Mouse (Mus musculus) layer of hippocampus, postnatal 10 days (tissue): ENCODE measurements around the gene Pfn1. TPM values are rescaled to one million over a fixed set of nuclear protein-coding genes. Genes with fewer than 3 reads are reported as not detected.

Source experiments
- DNase-seq, 2 experiments: peaks; one replicate each; pipeline ENCODE4 v3.0.0; 2021; ENCODE audit warnings: low spot score in 2 of 2
- total RNA-seq, 2 experiments: library from RNA; stranded (reverse); gene quantifications; 2 replicates each; pipeline ENCODE4 v1.2.3; 2021

The Pfn1 gene
- total RNA-seq, 2 experiments from 2014 or later, result 364 to 371 TPM

- DNase-seq, result no peak
Observed at GRCm38 (mm10) chr11:70639976-70640375, 14.5 kb downstream of the Pfn1 start.

- no peak for DNase-seq
Observed at GRCm38 (mm10) chr11:70638714-70639278, 15.6 kb downstream of the Pfn1 start, which contains the start of gene Gp1ba. Gene Gp1ba, plus strand, starts transcription at chr11:70639122.

GRCm38 (mm10) chr11:70638293-70638692, 16.2 kb downstream of the Pfn1 start:
- DNase-seq, result no peak

GRCm38 (mm10) chr11:70637764-70638163, 16.7 kb downstream of the Pfn1 start:
- no peak for DNase-seq

- DNase-seq, result no peak
Observed at GRCm38 (mm10) chr11:70635601-70636000, 18.8 kb downstream of the Pfn1 start.

GRCm38 (mm10) chr11:70630129-70630528, 24.3 kb downstream of the Pfn1 start:
- no peak for DNase-seq

GRCm38 (mm10) chr11:70629557-70629956, 24.9 kb downstream of the Pfn1 start:
- DNase-seq, result no peak

- DNase-seq, result no peak
Observed at GRCm38 (mm10) chr11:70628431-70628830, 26.0 kb downstream of the Pfn1 start.

GRCm38 (mm10) chr11:70626877-70627276, 27.6 kb downstream of the Pfn1 start:
- DNase-seq, result no peak

GRCm38 (mm10) chr11:70625473-70625872, 29.0 kb downstream of the Pfn1 start:
- peak; percentile 63 to 69 for DNase-seq

- DNase-seq, result no peak
Observed at GRCm38 (mm10) chr11:70623053-70623742, 31.2 kb downstream of the Pfn1 start.

- DNase-seq, result no peak
Observed at GRCm38 (mm10) chr11:70621972-70622814, 32.3 kb downstream of the Pfn1 start.

- no peak for DNase-seq
Observed at GRCm38 (mm10) chr11:70619101-70619500, 35.3 kb downstream of the Pfn1 start, which contains the start of gene Chrne. Gene Chrne, minus strand, starts transcription at chr11:70619216.

GRCm38 (mm10) chr11:70615516-70616093, 38.8 kb downstream of the Pfn1 start, which contains the start of gene 4930544D05Rik:
Gene 4930544D05Rik, plus strand, starts transcription at chr11:70615848.
- no peak for DNase-seq

GRCm38 (mm10) chr11:70615074-70615473, 39.4 kb downstream of the Pfn1 start:
- DNase-seq, result peak in 1 of 2 experiments; percentile 54

GRCm38 (mm10) chr11:70612505-70612904, 41.9 kb downstream of the Pfn1 start:
- no peak for DNase-seq

GRCm38 (mm10) chr11:70610752-70611151, 43.7 kb downstream of the Pfn1 start:
- no peak for DNase-seq

GRCm38 (mm10) chr11:70608381-70609066, 45.9 kb downstream of the Pfn1 start:
- no peak for DNase-seq

GRCm38 (mm10) chr11:70607611-70608010, 46.8 kb downstream of the Pfn1 start:
- no peak for DNase-seq

GRCm38 (mm10) chr11:70606717-70607116, 47.7 kb downstream of the Pfn1 start:
- DNase-seq, result no peak
